Mouse (Mus musculus) hindbrain, embryonic 16.5 days (tissue): Measurements from ENCODE around the gene Pth2. TPM values are rescaled to one million over a fixed set of nuclear protein-coding genes. Genes with fewer than 3 reads are reported as not detected.

Experiments
- ATAC-seq: fragments of 200-750 bp; cut with Nextera tagmentation; 2 replicates; pipeline ENCODE4 v1.8.0; 2017; ENCODE audit warnings: moderate TSS enrichment, moderate library complexity
- H3K27ac ChIP-seq: fragments of 300-500 bp; sonication (generic); 2 replicates; pipeline ENCODE4 v1.5.1; 2014; ENCODE audit warnings: low read depth, mild to moderate bottlenecking, control low read depth, low read length, moderate library complexity
- H3K27me3 ChIP-seq: fragments of 300-500 bp; sonication (generic); replicated peaks from 2 replicates; pipeline ENCODE4 v1.6.1; 2014; ENCODE audit warnings: low read length; ENCODE audit not compliant: control insufficient read depth, insufficient read depth
- H3K36me3 ChIP-seq: fragments of 300-500 bp; sonication (generic); 2 replicates; pipeline ENCODE4 v1.6.1; 2014; ENCODE audit warnings: mild to moderate bottlenecking, low read length, moderate library complexity, mixed read lengths; ENCODE audit not compliant: control insufficient read depth, insufficient read depth
- H3K4me1 ChIP-seq: fragments of 300-500 bp; sonication (generic); 2 replicates; pipeline ENCODE4 v1.6.1; 2014; ENCODE audit warnings: low read depth, low read length; ENCODE audit not compliant: control insufficient read depth, insufficient read depth
- H3K4me2 ChIP-seq: fragments of 300-500 bp; sonication (generic); 2 replicates; pipeline ENCODE4 v1.6.1; 2014; ENCODE audit warnings: mild to moderate bottlenecking, low read length, control low read depth, moderate library complexity
- H3K4me3 ChIP-seq: fragments of 300-500 bp; sonication (generic); 2 replicates; pipeline ENCODE4 v1.5.1; 2014; ENCODE audit warnings: mild to moderate bottlenecking, low read length, control low read depth, moderate library complexity
- H3K9ac ChIP-seq: fragments of 300-500 bp; sonication (generic); 2 replicates; pipeline ENCODE4 v1.6.1; 2014; ENCODE audit warnings: low read depth, mild to moderate bottlenecking, control low read depth, low read length, moderate library complexity
- H3K9me3 ChIP-seq: fragments of 300-500 bp; sonication (generic); 2 replicates; pipeline ENCODE4 v1.6.1; 2014; ENCODE audit warnings: mild to moderate bottlenecking, low read length, moderate library complexity; ENCODE audit not compliant: control insufficient read depth
- WGBS: fragments of 180-500 bp; shearing (Covaris S2); extraction: QIAGEN DNeasy Blood & Tissue Kit; methylation state at CpG from one replicate; pipeline ENCODE4 v1.1.7; 2014; 5-methylcytosine and 5-hydroxymethylcytosine counted together
- polyA plus RNA-seq: library from polyadenylated mRNA; unstranded; fragments of >200 nt; fragmentation: Nextera tagmentation; extraction: Ambion mirVana; gene quantifications from 2 replicates; pipeline ENCODE4 v1.2.1, GENCODE M21; 2015

Pth2 gene
- polyA plus RNA-seq, 1 experiment from 2014 or later, result 1.4 TPM

GRCm38 (mm10) chr7:45175929-45176328, 4.9 kb upstream of the Pth2 start:
- Histone ChIP-seq H3K27ac (no peak overlapping the region), H3K4me1 (peaks cover 7% of the 10 kb centered on the region; the same call in 1 of the 2 replicates), H3K27me3 (peaks cover 71% of the 10 kb centered on the region), H3K9ac (no peak overlapping the region), H3K4me2 (peak overlapping the region; percentile 47), H3K9me3 (no peaks in the 10 kb centered on the region), H3K36me3 (no peaks in the 10 kb centered on the region), H3K4me3 (peak overlapping the region; percentile 26; the same call in 1 of the 2 replicates)
- WGBS, result 2% methylated on average over 23 of the region's 23 CpGs
- ATAC-seq, result no peak

GRCm38 (mm10) chr7:45176356-45176755, 4.4 kb upstream of the Pth2 start:
- no peaks in the 10 kb centered on the region for H3K9me3 ChIP-seq
- whole genome bisulfite sequencing, result 2% methylated on average over 31 of the region's 31 CpGs
- no peak overlapping the region for H3K27ac ChIP-seq
- peaks cover 74% of the 10 kb centered on the region for H3K27me3 ChIP-seq
- peaks cover 9% of the 10 kb centered on the region for H3K4me1 ChIP-seq
- H3K36me3 ChIP-seq, result no peaks in the 10 kb centered on the region
- H3K4me2 ChIP-seq, result peak overlapping the region; percentile 47
- no peak overlapping the region; the same call in 1 of the 2 replicates for H3K9ac ChIP-seq
- H3K4me3 ChIP-seq, result peak overlapping the region; percentile 26
- ATAC-seq, result no peak

- Histone ChIP-seq H3K4me2 (no peak overlapping the region), H3K4me1 (peaks cover 20% of the 10 kb centered on the region), H3K4me3 (no peak overlapping the region), H3K27me3 (peaks cover 92% of the 10 kb centered on the region), H3K9me3 (no peaks in the 10 kb centered on the region), H3K9ac (no peak overlapping the region), H3K27ac (no peak overlapping the region), H3K36me3 (no peaks in the 10 kb centered on the region)
- no peak for ATAC-seq
- 22% methylated on average over 7 of the region's 7 CpGs for WGBS
These were observed 2.2 kb upstream of the Pth2 start for GRCm38 (mm10) chr7:45178550-45178949.

GRCm38 (mm10) chr7:45179469-45179868, 1.3 kb upstream of the Pth2 start, which contains the start of gene Gfy:
Gene Gfy, minus strand, starts transcription at chr7:45179569.
- peaks cover 20% of the 10 kb centered on the region for H3K4me1 ChIP-seq
- no peak for ATAC-seq
- no peak within 1 kb of the TSS for H3K9ac ChIP-seq
- H3K4me3 ChIP-seq, result no peak within 1 kb of the TSS
- WGBS, result 32% methylated on average over 7 of the region's 7 CpGs
- no peaks in the 10 kb centered on the region for H3K9me3 ChIP-seq
- H3K27me3 ChIP-seq, result peaks cover 91% of the 10 kb centered on the region
- no peak within 1 kb of the TSS for H3K4me2 ChIP-seq
- no peak within 1 kb of the TSS for H3K27ac ChIP-seq
- H3K36me3 ChIP-seq, result no peaks in the 10 kb centered on the region

GRCm38 (mm10) chr7:45181540-45181939, 745 bp downstream of the Pth2 start:
- WGBS, result 5% methylated on average over 35 of the region's 35 CpGs
- peaks cover 79% of the 10 kb centered on the region for H3K27me3 ChIP-seq
- no peaks in the 10 kb centered on the region for H3K9me3 ChIP-seq
- peak overlapping the region; percentile 77 for H3K4me2 ChIP-seq
- no peak for ATAC-seq
- no peaks in the 10 kb centered on the region for H3K36me3 ChIP-seq
- peak overlapping the region; percentile 47 for H3K9ac ChIP-seq
- H3K4me3 ChIP-seq, result peak overlapping the region; percentile 42
- no peak overlapping the region for H3K27ac ChIP-seq
- H3K4me1 ChIP-seq, result peaks cover 14% of the 10 kb centered on the region

- Histone ChIP-seq H3K4me1 (peaks cover 13% of the 10 kb centered on the region), H3K4me3 (peak overlapping the region; percentile 42), H3K9me3 (no peaks in the 10 kb centered on the region), H3K27ac (no peak overlapping the region), H3K9ac (peak overlapping the region; percentile 51), H3K4me2 (peak overlapping the region; percentile 77), H3K36me3 (no peaks in the 10 kb centered on the region), H3K27me3 (peaks cover 73% of the 10 kb centered on the region)
- ATAC-seq, result peak; percentile 92
- under 1% methylated on average over 34 of the region's 34 CpGs for WGBS
These were observed 1.4 kb downstream of the Pth2 start for GRCm38 (mm10) chr7:45182199-45182601.

GRCm38 (mm10) chr7:45182606-45183005, 1.8 kb downstream of the Pth2 start:
- H3K27me3 ChIP-seq, result peaks cover 70% of the 10 kb centered on the region
- peak overlapping the region; percentile 42 for H3K4me3 ChIP-seq
- H3K4me2 ChIP-seq, result peak overlapping the region; percentile 77
- H3K9me3 ChIP-seq, result no peaks in the 10 kb centered on the region
- ATAC-seq, result peak; percentile 18; the same call in 1 of the 2 replicates
- peaks cover 13% of the 10 kb centered on the region for H3K4me1 ChIP-seq
- peak overlapping the region; percentile 51 for H3K9ac ChIP-seq
- 17% methylated on average over 11 of the region's 11 CpGs for WGBS
- no peak overlapping the region for H3K27ac ChIP-seq
- no peaks in the 10 kb centered on the region for H3K36me3 ChIP-seq

GRCm38 (mm10) chr7:45183672-45184071, 2.9 kb downstream of the Pth2 start:
- H3K36me3 ChIP-seq, result no peaks in the 10 kb centered on the region
- H3K4me3 ChIP-seq, result no peak overlapping the region
- no peak overlapping the region for H3K27ac ChIP-seq
- peaks cover 59% of the 10 kb centered on the region for H3K27me3 ChIP-seq
- peaks cover 13% of the 10 kb centered on the region for H3K4me1 ChIP-seq
- no peak overlapping the region for H3K4me2 ChIP-seq
- WGBS, result 55% methylated on average over 7 of the region's 7 CpGs
- no peak overlapping the region for H3K9ac ChIP-seq
- no peak for ATAC-seq
- H3K9me3 ChIP-seq, result no peaks in the 10 kb centered on the region

GRCm38 (mm10) chr7:45185921-45186320, 5.1 kb downstream of the Pth2 start:
- no peak for ATAC-seq
- Histone ChIP-seq H3K36me3 (no peaks in the 10 kb centered on the region), H3K4me3 (no peak overlapping the region), H3K9ac (no peak overlapping the region), H3K9me3 (no peaks in the 10 kb centered on the region), H3K27ac (no peak overlapping the region), H3K27me3 (peaks cover 41% of the 10 kb centered on the region), H3K4me2 (no peak overlapping the region), H3K4me1 (peaks cover 13% of the 10 kb centered on the region)
- WGBS, result 65% methylated on average over 7 of the region's 7 CpGs
